Mouse (Mus musculus): ENCODE data around the gene 2210408I21Rik. TPM values are rescaled to one million over a fixed set of nuclear protein-coding genes. Genes with fewer than 3 reads are reported as not detected.
A peak's percentile ranks its signal among the peaks of the same experiment; 100 is the strongest.

Gene 2210408I21Rik
- polyA plus RNA-seq, 1 experiment from 2014 or later: 13.5 TPM

DNA sequence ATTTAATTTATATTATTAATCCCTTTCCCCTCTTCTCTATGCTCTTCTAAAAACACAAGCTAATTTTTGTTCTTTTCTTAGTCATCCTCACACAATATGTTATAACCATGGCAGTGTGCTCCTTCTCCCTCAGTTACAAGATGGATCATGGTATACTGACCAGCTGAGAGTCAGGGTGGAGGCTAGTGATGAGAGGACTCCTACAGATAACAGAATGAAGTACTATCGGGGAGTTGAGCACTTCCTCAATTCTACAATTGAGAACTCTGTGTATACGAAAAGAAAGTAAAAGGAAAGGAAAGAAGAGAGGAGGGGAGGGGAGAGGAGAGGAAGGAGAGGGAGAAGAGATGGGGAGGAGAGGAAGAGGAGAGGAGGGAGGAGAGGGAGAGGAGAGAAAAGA lies 206.8 kb downstream of the 2210408I21Rik start:
- H3K36me3 ChIP-seq (ENCODE audit: control insufficient read depth, insufficient read depth): no peaks in the 10 kb centered on the region
- H3K9ac ChIP-seq (replicated peaks; ENCODE audit: low read depth, low read length): no peak overlapping the region
- no peak for ATAC-seq
- WGBS: 82% methylated on average over 2 of the region's 2 CpGs
- H3K4me3 ChIP-seq (replicated peaks; ENCODE audit: low read length): no peak overlapping the region
- H3K4me1 ChIP-seq (replicated peaks; ENCODE audit: control insufficient read depth, insufficient read depth, low read length): no peaks in the 10 kb centered on the region
- no peak overlapping the region for H3K4me2 ChIP-seq (ENCODE audit: low read length)
- no peak overlapping the region for H3K27ac ChIP-seq (ENCODE audit: low read length)
- H3K9me3 ChIP-seq (ENCODE audit: control insufficient read depth, low read length): no peaks in the 10 kb centered on the region
- no peaks in the 10 kb centered on the region for H3K27me3 ChIP-seq (replicated peaks; ENCODE audit: control insufficient read depth, insufficient read depth, low read length)

DNA sequence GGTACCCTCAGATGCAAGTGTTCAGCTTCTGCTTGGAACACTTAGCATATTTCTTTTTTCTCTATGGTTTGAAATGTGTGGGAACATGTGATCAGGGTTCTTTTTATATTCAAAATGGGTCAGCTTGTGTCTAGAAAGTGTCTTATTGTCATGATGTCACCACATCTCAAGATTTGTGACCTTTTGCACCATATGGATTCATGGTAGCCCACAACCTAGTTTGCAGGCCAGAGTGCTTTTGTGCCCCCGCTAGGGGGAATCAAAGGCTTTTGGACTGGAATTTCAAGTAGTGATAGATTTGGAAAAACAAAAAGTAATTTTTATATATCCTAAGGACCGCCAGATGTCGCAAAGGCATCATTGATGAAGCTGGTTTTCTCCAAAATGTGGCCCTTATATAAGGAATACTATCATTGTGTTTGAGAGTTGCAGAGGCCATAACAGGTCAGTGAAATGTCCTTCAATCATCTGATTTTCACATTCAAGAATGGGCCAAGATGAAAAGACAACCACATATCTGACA lies 250.2 kb downstream of the 2210408I21Rik start:
- H3K4me2 ChIP-seq (ENCODE audit: low read length): no peak overlapping the region
- H3K9ac ChIP-seq (replicated peaks; ENCODE audit: low read depth, low read length): no peak overlapping the region
- H3K4me3 ChIP-seq (replicated peaks; ENCODE audit: low read length): no peak overlapping the region
- ATAC-seq: no peak
- 78% methylated on average over 3 of the region's 3 CpGs for WGBS
- H3K4me1 ChIP-seq (replicated peaks; ENCODE audit: control insufficient read depth, insufficient read depth, low read length): no peaks in the 10 kb centered on the region; the same call in none of the 2 replicates
- no peaks in the 10 kb centered on the region for H3K9me3 ChIP-seq (ENCODE audit: control insufficient read depth, low read length)
- no peaks in the 10 kb centered on the region for H3K27me3 ChIP-seq (replicated peaks; ENCODE audit: control insufficient read depth, insufficient read depth, low read length)
- H3K27ac ChIP-seq (ENCODE audit: low read length): no peak overlapping the region
- no peaks in the 10 kb centered on the region for H3K36me3 ChIP-seq (ENCODE audit: control insufficient read depth, insufficient read depth)

DNA sequence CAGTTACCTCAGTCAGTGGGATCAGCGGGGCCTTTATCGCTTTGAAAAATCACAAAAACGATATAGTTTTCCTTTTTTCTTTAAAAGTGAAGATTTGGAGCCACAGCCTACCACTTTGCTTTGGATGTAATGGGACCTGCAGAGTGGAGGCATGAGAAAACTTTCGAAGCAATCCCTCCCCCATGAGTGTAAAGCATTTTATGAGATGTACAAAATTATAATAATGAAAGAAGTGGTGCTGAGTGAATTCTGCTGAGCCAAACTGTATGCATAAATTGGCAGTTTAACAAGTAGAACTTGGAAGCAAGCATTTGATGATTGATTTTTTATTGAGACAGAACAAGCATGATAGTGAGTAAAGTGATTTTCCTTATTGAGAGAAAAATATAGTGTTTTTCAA lies 250.7 kb downstream of the 2210408I21Rik start:
- peak; percentile 34 for ATAC-seq
- 78% methylated on average over 4 of the region's 4 CpGs for WGBS
- no peaks in the 10 kb centered on the region; the same call in none of the 2 replicates for H3K4me1 ChIP-seq (replicated peaks; ENCODE audit: control insufficient read depth, insufficient read depth, low read length)
- no peak overlapping the region for H3K4me3 ChIP-seq (replicated peaks; ENCODE audit: low read length)
- H3K27me3 ChIP-seq (replicated peaks; ENCODE audit: control insufficient read depth, insufficient read depth, low read length): no peaks in the 10 kb centered on the region
- no peak overlapping the region for H3K4me2 ChIP-seq (ENCODE audit: low read length)
- no peaks in the 10 kb centered on the region for H3K9me3 ChIP-seq (ENCODE audit: control insufficient read depth, low read length)
- no peak overlapping the region for H3K27ac ChIP-seq (ENCODE audit: low read length)
- H3K36me3 ChIP-seq (ENCODE audit: control insufficient read depth, insufficient read depth): no peaks in the 10 kb centered on the region
- no peak overlapping the region for H3K9ac ChIP-seq (replicated peaks; ENCODE audit: low read depth, low read length)

DNA sequence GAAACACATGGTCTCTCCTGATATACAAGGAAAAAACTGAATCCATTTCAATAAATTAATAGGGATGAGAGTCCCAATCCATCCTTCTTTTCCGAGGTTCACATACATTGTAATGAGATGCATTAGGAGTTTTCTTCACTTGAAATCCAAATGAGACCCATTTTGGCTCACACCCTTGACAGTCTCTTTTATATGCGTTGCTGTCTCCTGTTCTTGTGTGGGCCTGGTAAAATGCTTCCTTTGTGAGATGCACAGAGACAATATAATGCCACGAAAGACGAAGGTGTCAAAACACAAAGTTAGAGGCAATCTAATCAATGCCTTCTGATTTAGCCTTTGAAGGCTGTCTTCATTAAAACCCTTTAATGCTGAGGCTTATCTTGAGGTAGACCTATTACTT lies 252.8 kb downstream of the 2210408I21Rik start:
- peak; percentile 73 for ATAC-seq
- H3K9ac ChIP-seq (replicated peaks; ENCODE audit: low read depth, low read length): no peak overlapping the region

DNA sequence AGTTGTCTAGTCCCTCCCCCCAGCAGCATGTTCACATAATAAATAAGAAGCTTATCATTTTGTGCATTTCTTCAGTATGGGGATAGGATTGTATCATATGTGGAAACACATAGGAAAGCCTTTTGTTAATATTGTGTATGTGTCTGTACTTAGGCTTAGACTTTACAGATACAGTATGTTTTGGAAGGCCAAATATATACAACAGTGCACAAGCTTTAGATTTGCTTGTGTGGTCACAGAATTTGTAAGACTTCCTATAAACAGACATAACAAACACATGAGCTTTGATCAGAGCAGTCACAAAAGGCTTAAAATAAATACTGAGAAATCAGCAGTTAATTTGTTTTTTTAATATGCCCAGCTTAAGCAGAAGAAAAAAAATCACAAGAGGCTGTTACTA lies 253.9 kb downstream of the 2210408I21Rik start:
- Histone ChIP-seq H3K4me2 (ENCODE audit: low read length) (no peak overlapping the region), H3K36me3 (ENCODE audit: control insufficient read depth, insufficient read depth) (no peaks in the 10 kb centered on the region), H3K4me1 (replicated peaks; ENCODE audit: control insufficient read depth, insufficient read depth, low read length) (no peaks in the 10 kb centered on the region; the same call in none of the 2 replicates), H3K9ac (replicated peaks; ENCODE audit: low read depth, low read length) (no peak overlapping the region), H3K27ac (ENCODE audit: low read length) (no peak overlapping the region), H3K27me3 (replicated peaks; ENCODE audit: control insufficient read depth, insufficient read depth, low read length) (no peaks in the 10 kb centered on the region), H3K9me3 (ENCODE audit: control insufficient read depth, low read length) (no peaks in the 10 kb centered on the region), H3K4me3 (replicated peaks; ENCODE audit: low read length) (no peak overlapping the region)
- ATAC-seq: no peak

More for the DNA sequence above, 252.8 kb downstream of the 2210408I21Rik start:
- Histone ChIP-seq H3K27me3 (replicated peaks; ENCODE audit: control insufficient read depth, insufficient read depth, low read length) (no peaks in the 10 kb centered on the region), H3K4me2 (ENCODE audit: low read length) (no peak overlapping the region), H3K4me3 (replicated peaks; ENCODE audit: low read length) (no peak overlapping the region), H3K9me3 (ENCODE audit: control insufficient read depth, low read length) (no peaks in the 10 kb centered on the region), H3K27ac (ENCODE audit: low read length) (no peak overlapping the region), H3K36me3 (ENCODE audit: control insufficient read depth, insufficient read depth) (no peaks in the 10 kb centered on the region), H3K4me1 (replicated peaks; ENCODE audit: control insufficient read depth, insufficient read depth, low read length) (no peaks in the 10 kb centered on the region; the same call in none of the 2 replicates)
- 12% methylated on average over 4 of the region's 4 CpGs for WGBS

DNA sequence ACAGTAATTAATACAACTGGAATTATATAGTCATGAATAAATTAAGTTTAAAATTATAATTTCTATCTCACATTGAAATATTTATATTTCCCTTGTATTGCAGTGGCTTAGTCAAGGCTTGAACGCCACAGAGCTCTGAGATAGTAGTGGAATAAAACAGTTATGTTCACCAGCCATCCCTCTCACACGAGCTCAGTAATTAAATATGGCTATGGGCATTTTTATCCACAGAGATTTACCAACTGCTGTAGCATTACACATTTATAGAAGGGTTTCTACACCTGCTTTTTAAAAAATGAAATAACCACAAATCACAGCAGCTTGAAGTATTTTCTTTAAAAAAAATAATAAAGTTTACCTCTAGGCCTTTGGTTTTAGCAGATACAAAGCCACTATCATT lies 261.0 kb downstream of the 2210408I21Rik start:
- H3K4me2 ChIP-seq (ENCODE audit: low read length): no peak overlapping the region
- WGBS: 45% methylated on average over 2 of the region's 2 CpGs
- H3K4me1 ChIP-seq (replicated peaks; ENCODE audit: control insufficient read depth, insufficient read depth, low read length): peaks cover 11% of the 10 kb centered on the region
- no peaks in the 10 kb centered on the region for H3K27me3 ChIP-seq (replicated peaks; ENCODE audit: control insufficient read depth, insufficient read depth, low read length)
- no peak overlapping the region for H3K4me3 ChIP-seq (replicated peaks; ENCODE audit: low read length)
- H3K27ac ChIP-seq (ENCODE audit: low read length): peak overlapping the region; percentile 58; the same call in 1 of the 2 replicates
- no peak overlapping the region for H3K9ac ChIP-seq (replicated peaks; ENCODE audit: low read depth, low read length)
- H3K36me3 ChIP-seq (ENCODE audit: control insufficient read depth, insufficient read depth): no peaks in the 10 kb centered on the region
- ATAC-seq: peak; percentile 32
- no peaks in the 10 kb centered on the region for H3K9me3 ChIP-seq (ENCODE audit: control insufficient read depth, low read length)

DNA sequence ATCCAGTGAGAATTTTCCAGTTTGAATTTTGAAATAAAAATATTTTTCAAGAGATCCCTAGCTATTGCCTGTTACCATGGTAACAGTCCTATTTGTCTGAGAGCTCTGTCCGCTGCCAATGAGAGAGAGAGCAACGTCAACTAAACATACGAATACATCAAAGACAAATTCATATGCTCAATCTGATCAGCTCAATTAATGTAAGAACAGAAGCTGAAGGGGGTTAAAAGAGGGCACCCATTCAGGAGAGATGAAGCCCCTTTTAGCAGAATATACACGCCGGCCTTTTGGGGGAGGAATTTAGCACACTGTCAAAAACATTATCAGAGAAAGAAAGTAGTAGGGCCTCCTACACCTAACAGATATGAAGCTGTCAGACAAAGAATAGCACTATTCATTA lies 261.6 kb downstream of the 2210408I21Rik start:
- no peaks in the 10 kb centered on the region for H3K36me3 ChIP-seq (ENCODE audit: control insufficient read depth, insufficient read depth)
- H3K4me3 ChIP-seq (replicated peaks; ENCODE audit: low read length): no peak overlapping the region
- H3K4me2 ChIP-seq (ENCODE audit: low read length): peak overlapping the region; percentile 45
- no peaks in the 10 kb centered on the region for H3K9me3 ChIP-seq (ENCODE audit: control insufficient read depth, low read length)
- peak overlapping the region; percentile 82 for H3K27ac ChIP-seq (ENCODE audit: low read length)
- peaks cover 11% of the 10 kb centered on the region for H3K4me1 ChIP-seq (replicated peaks; ENCODE audit: control insufficient read depth, insufficient read depth, low read length)
- no peak overlapping the region for H3K9ac ChIP-seq (replicated peaks; ENCODE audit: low read depth, low read length)
- ATAC-seq: peak; percentile 85
- H3K27me3 ChIP-seq (replicated peaks; ENCODE audit: control insufficient read depth, insufficient read depth, low read length): no peaks in the 10 kb centered on the region
- WGBS: 15% methylated on average over 5 of the region's 5 CpGs

DNA sequence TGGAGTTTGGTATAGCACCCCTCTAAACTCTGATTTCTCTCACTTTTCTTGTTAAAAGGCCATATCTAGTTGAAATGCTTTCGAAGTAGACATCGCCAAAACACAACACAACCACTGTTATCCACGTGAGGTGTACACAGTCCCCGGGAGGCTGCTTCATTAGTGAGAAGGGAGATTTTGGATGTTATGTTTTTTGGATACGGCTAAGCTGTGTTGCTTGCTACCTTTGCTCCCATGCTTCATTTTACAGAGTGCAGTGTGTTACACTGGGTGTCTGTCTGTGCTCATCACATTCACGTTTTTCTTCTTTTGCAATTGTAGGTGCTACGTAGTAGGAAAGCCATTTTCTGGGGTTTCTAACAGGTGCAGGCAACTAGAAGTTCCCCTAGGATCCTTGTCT lies 262.3 kb downstream of the 2210408I21Rik start:
- Histone ChIP-seq H3K4me3 (replicated peaks; ENCODE audit: low read length) (no peak overlapping the region), H3K4me2 (ENCODE audit: low read length) (peak overlapping the region; percentile 15), H3K9ac (replicated peaks; ENCODE audit: low read depth, low read length) (peak overlapping the region; percentile 40), H3K27me3 (replicated peaks; ENCODE audit: control insufficient read depth, insufficient read depth, low read length) (no peaks in the 10 kb centered on the region), H3K27ac (ENCODE audit: low read length) (peak overlapping the region; percentile 82), H3K36me3 (ENCODE audit: control insufficient read depth, insufficient read depth) (no peaks in the 10 kb centered on the region), H3K9me3 (ENCODE audit: control insufficient read depth, low read length) (no peaks in the 10 kb centered on the region), H3K4me1 (replicated peaks; ENCODE audit: control insufficient read depth, insufficient read depth, low read length) (peaks cover 11% of the 10 kb centered on the region)
- WGBS: 38% methylated on average over 7 of the region's 7 CpGs
- peak; percentile 29 for ATAC-seq

DNA sequence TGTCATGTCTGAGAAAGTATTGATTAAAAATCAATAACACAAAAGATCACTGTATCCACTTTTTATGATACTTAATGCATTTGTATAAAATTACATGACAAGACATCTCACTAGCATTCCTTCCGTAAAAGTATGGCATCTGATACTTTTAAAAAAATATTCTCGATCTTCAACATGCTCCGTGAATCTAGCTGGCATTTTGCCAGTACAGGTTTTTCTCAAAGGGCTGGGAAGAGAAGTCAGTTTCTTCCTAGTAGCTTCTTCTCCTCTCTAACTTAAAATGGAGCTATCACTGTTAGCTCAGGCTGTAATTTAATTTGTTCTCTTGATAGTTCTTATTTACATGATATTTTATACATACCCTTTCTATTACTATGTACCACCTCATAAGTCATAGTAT lies 263.1 kb downstream of the 2210408I21Rik start:
- no peak for ATAC-seq
- Histone ChIP-seq H3K9me3 (ENCODE audit: control insufficient read depth, low read length) (no peaks in the 10 kb centered on the region), H3K4me3 (replicated peaks; ENCODE audit: low read length) (no peak overlapping the region), H3K36me3 (ENCODE audit: control insufficient read depth, insufficient read depth) (no peaks in the 10 kb centered on the region), H3K27ac (ENCODE audit: low read length) (peak overlapping the region; percentile 82; the same call in 1 of the 2 replicates), H3K9ac (replicated peaks; ENCODE audit: low read depth, low read length) (no peak overlapping the region), H3K4me2 (ENCODE audit: low read length) (no peak overlapping the region; the same call in 1 of the 2 replicates), H3K4me1 (replicated peaks; ENCODE audit: control insufficient read depth, insufficient read depth, low read length) (peaks cover 11% of the 10 kb centered on the region), H3K27me3 (replicated peaks; ENCODE audit: control insufficient read depth, insufficient read depth, low read length) (no peaks in the 10 kb centered on the region)
- 51% methylated on average over 3 of the region's 3 CpGs for WGBS

DNA sequence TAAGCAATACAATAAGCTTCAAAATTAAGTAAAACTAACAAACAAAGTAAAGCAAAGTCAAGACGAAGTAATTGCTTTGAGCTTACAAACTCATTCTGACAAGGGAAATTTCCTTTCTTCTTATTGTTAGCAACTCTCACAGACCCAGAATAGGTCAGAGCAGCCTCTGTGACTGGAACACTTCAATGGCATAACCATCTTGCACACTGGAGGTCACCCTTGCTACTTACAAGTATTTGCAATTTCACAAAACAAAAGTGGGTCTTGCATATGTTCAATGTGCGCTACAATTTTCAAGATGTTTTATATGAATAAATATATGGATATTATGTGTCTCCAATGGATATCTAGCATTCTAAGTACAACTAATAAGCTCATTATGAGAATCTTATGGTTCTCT lies 265.4 kb downstream of the 2210408I21Rik start:
- 42% methylated on average over 2 of the region's 2 CpGs for WGBS
- Histone ChIP-seq H3K36me3 (ENCODE audit: control insufficient read depth, insufficient read depth) (no peaks in the 10 kb centered on the region), H3K4me2 (ENCODE audit: low read length) (no peak overlapping the region), H3K4me1 (replicated peaks; ENCODE audit: control insufficient read depth, insufficient read depth, low read length) (peaks cover 11% of the 10 kb centered on the region), H3K27me3 (replicated peaks; ENCODE audit: control insufficient read depth, insufficient read depth, low read length) (no peaks in the 10 kb centered on the region), H3K9ac (replicated peaks; ENCODE audit: low read depth, low read length) (no peak overlapping the region), H3K27ac (ENCODE audit: low read length) (no peak overlapping the region), H3K9me3 (ENCODE audit: control insufficient read depth, low read length) (no peaks in the 10 kb centered on the region), H3K4me3 (replicated peaks; ENCODE audit: low read length) (no peak overlapping the region)
- ATAC-seq: no peak

Data from forebrain, embryonic 16.5 days (tissue).